Mouse (Mus musculus) forebrain, embryonic 12.5 days (tissue): ENCODE measurements at regions not wholly inside any gene's neighbourhood (a gene's known extent, or its start where the extent isn't known, plus 50 kb on each side); places are given as distances from the start of the nearest gene placed in this dataset.

Source experiments
- ATAC-seq: fragments of 200-750 bp; cut with Nextera tagmentation; 2 replicates; pipeline ENCODE4 v1.8.0; 2017; ENCODE audit warnings: moderate TSS enrichment; ENCODE audit not compliant: low FRiP score
- H3K27ac ChIP-seq: fragments of 300-500 bp; sonication (generic); 2 replicates; pipeline ENCODE4 v1.5.1; 2016; ENCODE audit warnings: mild to moderate bottlenecking
- H3K27me3 ChIP-seq: fragments of 300-500 bp; sonication (generic); 2 replicates; pipeline ENCODE4 v1.6.1; 2016; ENCODE audit warnings: mild to moderate bottlenecking
- H3K36me3 ChIP-seq: fragments of 300-500 bp; sonication (generic); replicated peaks from 2 replicates; pipeline ENCODE4 v1.6.1; 2016; ENCODE audit warnings: mild to moderate bottlenecking
- H3K4me1 ChIP-seq: fragments of 300-500 bp; sonication (generic); 2 replicates; pipeline ENCODE4 v1.6.1; 2016
- H3K4me2 ChIP-seq: fragments of 300-500 bp; sonication (generic); 2 replicates; pipeline ENCODE4 v1.6.1; 2016; ENCODE audit warnings: mild to moderate bottlenecking, moderate library complexity
- H3K4me3 ChIP-seq: fragments of 300-500 bp; sonication (generic); replicated peaks from 2 replicates; pipeline ENCODE4 v1.5.1; 2016; ENCODE audit warnings: mild to moderate bottlenecking
- H3K9ac ChIP-seq: fragments of 300-500 bp; sonication (generic); 2 replicates; pipeline ENCODE4 v1.6.1; 2016; ENCODE audit warnings: mild to moderate bottlenecking
- H3K9me3 ChIP-seq: fragments of 300-500 bp; sonication (generic); 2 replicates; pipeline ENCODE4 v1.6.1; 2016
- WGBS: fragments of 180-500 bp; shearing (Covaris S2); methylation state at CpG from one replicate; pipeline ENCODE4 v1.1.7; 2016; 5-methylcytosine and 5-hydroxymethylcytosine counted together

GRCm38 (mm10) chr1:190570563-190570962 lies 341.0 kb downstream of the Rps6kc1 start:
- Histone ChIP-seq H3K36me3 (no peaks in the 10 kb centered on the region), H3K27ac (no peak overlapping the region), H3K27me3 (no peaks in the 10 kb centered on the region), H3K9me3 (no peaks in the 10 kb centered on the region), H3K4me2 (no peak overlapping the region), H3K4me1 (0 out of 2 replicates have a peak, but pooled peaks cover 6% of the 10 kb centered on the region), H3K4me3 (no peak overlapping the region), H3K9ac (no peak overlapping the region)
- 77% methylated on average over 10 of the region's 10 CpGs for WGBS
- no peak for ATAC-seq

- no peaks in the 10 kb centered on the region for H3K9me3 ChIP-seq
- no peak overlapping the region for H3K4me3 ChIP-seq
- ATAC-seq, result no peak
- no peaks in the 10 kb centered on the region; the same call in 1 of the 2 replicates for H3K27me3 ChIP-seq
- 91% methylated on average over 7 of the region's 7 CpGs for WGBS
- H3K4me1 ChIP-seq, result peaks cover 10% of the 10 kb centered on the region; the same call in 1 of the 2 replicates
- no peak overlapping the region for H3K4me2 ChIP-seq
- H3K36me3 ChIP-seq, result no peaks in the 10 kb centered on the region
- no peak overlapping the region for H3K27ac ChIP-seq
- H3K9ac ChIP-seq, result no peak overlapping the region
These were observed 344.8 kb downstream of the Rps6kc1 start for GRCm38 (mm10) chr1:190566744-190567143.

GRCm38 (mm10) chr1:190562865-190563457 lies 348.6 kb downstream of the Rps6kc1 start:
- no peaks in the 10 kb centered on the region for H3K9me3 ChIP-seq
- 42% methylated on average over 13 of the region's 13 CpGs for WGBS
- no peak overlapping the region for H3K9ac ChIP-seq
- H3K27ac ChIP-seq, result no peak overlapping the region
- no peak for ATAC-seq
- H3K36me3 ChIP-seq, result no peaks in the 10 kb centered on the region
- no peaks in the 10 kb centered on the region; the same call in 1 of the 2 replicates for H3K27me3 ChIP-seq
- no peak overlapping the region for H3K4me3 ChIP-seq
- H3K4me2 ChIP-seq, result no peak overlapping the region
- H3K4me1 ChIP-seq, result peaks cover 4% of the 10 kb centered on the region

GRCm38 (mm10) chr1:190560086-190560485 lies 351.5 kb downstream of the Rps6kc1 start:
- no peak for ATAC-seq
- H3K4me2 ChIP-seq, result no peak overlapping the region

GRCm38 (mm10) chr1:190541892-190542291 lies 369.7 kb downstream of the Rps6kc1 start:
- Histone ChIP-seq H3K4me1 (no peaks in the 10 kb centered on the region), H3K9me3 (no peaks in the 10 kb centered on the region), H3K4me3 (no peak overlapping the region), H3K4me2 (no peak overlapping the region), H3K36me3 (no peaks in the 10 kb centered on the region), H3K9ac (no peak overlapping the region), H3K27ac (no peak overlapping the region), H3K27me3 (0 out of 2 replicates have a peak, but pooled peaks cover 6% of the 10 kb centered on the region)
- WGBS, result 63% methylated on average over 2 of the region's 2 CpGs
- ATAC-seq, result no peak

More at GRCm38 (mm10) chr1:190560086-190560485, 351.5 kb downstream of the Rps6kc1 start:
- WGBS, result 65% methylated on average over 9 of the region's 9 CpGs
- Histone ChIP-seq H3K36me3 (no peaks in the 10 kb centered on the region), H3K27me3 (no peaks in the 10 kb centered on the region; the same call in 1 of the 2 replicates), H3K27ac (no peak overlapping the region), H3K4me3 (no peak overlapping the region), H3K9ac (no peak overlapping the region), H3K4me1 (peaks cover 4% of the 10 kb centered on the region), H3K9me3 (no peaks in the 10 kb centered on the region)

- Histone ChIP-seq H3K4me1 (peaks cover 26% of the 10 kb centered on the region), H3K4me2 (no peak overlapping the region; the same call in 1 of the 2 replicates), H3K9ac (no peak overlapping the region), H3K4me3 (no peak overlapping the region), H3K36me3 (no peaks in the 10 kb centered on the region), H3K27ac (0 out of 2 replicates have a peak overlapping the region, but pooled peaks have one; percentile 32), H3K9me3 (no peaks in the 10 kb centered on the region), H3K27me3 (peaks cover 3% of the 10 kb centered on the region; the same call in 1 of the 2 replicates)
- peak; percentile 36 for ATAC-seq
- 23% methylated on average over 10 of the region's 10 CpGs for WGBS
These were observed 362.6 kb upstream of the Prox1 start for GRCm38 (mm10) chr1:190532879-190533676.

GRCm38 (mm10) chr1:190531224-190531623 lies 360.7 kb upstream of the Prox1 start:
- H3K27ac ChIP-seq, result no peak overlapping the region
- no peak overlapping the region for H3K4me3 ChIP-seq
- no peak for ATAC-seq
- H3K9ac ChIP-seq, result no peak overlapping the region
- peaks cover 29% of the 10 kb centered on the region for H3K4me1 ChIP-seq
- peaks cover 7% of the 10 kb centered on the region; the same call in 1 of the 2 replicates for H3K27me3 ChIP-seq
- WGBS, result 89% methylated on average over 6 of the region's 6 CpGs
- H3K4me2 ChIP-seq, result no peak overlapping the region
- H3K36me3 ChIP-seq, result no peaks in the 10 kb centered on the region
- no peaks in the 10 kb centered on the region for H3K9me3 ChIP-seq

- H3K9ac ChIP-seq, result no peak overlapping the region
- H3K27me3 ChIP-seq, result peaks cover 9% of the 10 kb centered on the region; the same call in 1 of the 2 replicates
- no peak for ATAC-seq
- no peaks in the 10 kb centered on the region for H3K9me3 ChIP-seq
- no peak overlapping the region for H3K4me3 ChIP-seq
- WGBS, result 87% methylated on average over 3 of the region's 3 CpGs
- H3K4me2 ChIP-seq, result no peak overlapping the region
- H3K36me3 ChIP-seq, result no peaks in the 10 kb centered on the region
- no peak overlapping the region for H3K27ac ChIP-seq
- peaks cover 29% of the 10 kb centered on the region for H3K4me1 ChIP-seq
These were observed 359.6 kb upstream of the Prox1 start for GRCm38 (mm10) chr1:190530079-190530478.

- 87% methylated on average over 7 of the region's 7 CpGs for WGBS
- H3K9ac ChIP-seq, result no peak overlapping the region
- no peaks in the 10 kb centered on the region for H3K9me3 ChIP-seq
- no peak for ATAC-seq
- H3K4me3 ChIP-seq, result no peak overlapping the region
- H3K4me1 ChIP-seq, result peaks cover 9% of the 10 kb centered on the region
- H3K4me2 ChIP-seq, result no peak overlapping the region
- H3K27me3 ChIP-seq, result peaks cover 9% of the 10 kb centered on the region; the same call in 1 of the 2 replicates
- no peak overlapping the region for H3K27ac ChIP-seq
- H3K36me3 ChIP-seq, result no peaks in the 10 kb centered on the region
These were observed 357.1 kb upstream of the Prox1 start for GRCm38 (mm10) chr1:190527545-190528137.

GRCm38 (mm10) chr1:190526634-190527033 lies 356.1 kb upstream of the Prox1 start:
- Histone ChIP-seq H3K4me1 (0 out of 2 replicates have a peak, but pooled peaks cover 3% of the 10 kb centered on the region), H3K36me3 (no peaks in the 10 kb centered on the region), H3K27me3 (peaks cover 9% of the 10 kb centered on the region; the same call in 1 of the 2 replicates), H3K9me3 (no peaks in the 10 kb centered on the region), H3K9ac (no peak overlapping the region), H3K27ac (no peak overlapping the region), H3K4me2 (no peak overlapping the region), H3K4me3 (no peak overlapping the region)
- no peak for ATAC-seq
- WGBS, result 20% methylated on average over 7 of the region's 7 CpGs

GRCm38 (mm10) chr1:190526046-190526445 lies 355.5 kb upstream of the Prox1 start:
- Histone ChIP-seq H3K4me1 (0 out of 2 replicates have a peak, but pooled peaks cover 3% of the 10 kb centered on the region), H3K4me2 (no peak overlapping the region), H3K36me3 (no peaks in the 10 kb centered on the region), H3K4me3 (no peak overlapping the region), H3K27me3 (peaks cover 9% of the 10 kb centered on the region; the same call in 1 of the 2 replicates), H3K9me3 (no peaks in the 10 kb centered on the region), H3K9ac (no peak overlapping the region), H3K27ac (no peak overlapping the region)
- no peak for ATAC-seq
- 76% methylated on average over 6 of the region's 6 CpGs for WGBS

GRCm38 (mm10) chr1:190500106-190500505 lies 329.6 kb upstream of the Prox1 start:
- no peak overlapping the region for H3K9ac ChIP-seq
- no peaks in the 10 kb centered on the region; the same call in 1 of the 2 replicates for H3K4me1 ChIP-seq
- no peaks in the 10 kb centered on the region for H3K36me3 ChIP-seq
- ATAC-seq, result no peak
- H3K27ac ChIP-seq, result no peak overlapping the region
- no peak overlapping the region for H3K4me3 ChIP-seq
- WGBS, result 88% methylated on average over 8 of the region's 8 CpGs
- H3K9me3 ChIP-seq, result no peaks in the 10 kb centered on the region
- no peak overlapping the region for H3K4me2 ChIP-seq
- no peaks in the 10 kb centered on the region for H3K27me3 ChIP-seq
